Mouse (Mus musculus) right cerebral cortex, postnatal 4 days (tissue): ENCODE data around the gene Olfr1160.
"Not testable (repeated sequence)": the region's sequence is repeated elsewhere in the genome, so short reads cannot be mapped to it uniquely, and the experiment has no call there.

Source experiments
- DNase-seq: peaks from one replicate; pipeline ENCODE4 v3.0.0-alpha.2; 2022

Olfr1160 gene

GRCm38 (mm10) chr2:88007515-88008318, at the start of gene Olfr1160:
TSS of gene Olfr1160 (minus strand) at chr2:88008268.
- DNase-seq: no peak

- DNase-seq: no peak
Measured at GRCm38 (mm10) chr2:88051029-88051428, 43.0 kb upstream of the Olfr1160 start, which contains the start of gene Olfr1162. TSS of gene Olfr1162 (minus strand) at chr2:88051129.

GRCm38 (mm10) chr2:88037599-88037998, 29.5 kb upstream of the Olfr1160 start, which contains the start of gene Olfr73:
TSS of gene Olfr73 (minus strand) at chr2:88037699.
- no peak for DNase-seq

- DNase-seq: not testable (repeated sequence)
Measured at GRCm38 (mm10) chr2:88022474-88022873, 14.4 kb upstream of the Olfr1160 start, which contains the start of gene Olfr1161. TSS of gene Olfr1161 (plus strand) at chr2:88022774.

GRCm38 (mm10) chr2:87989813-87990212, 18.3 kb downstream of the Olfr1160 start, which contains the start of gene Olfr1158:
TSS of gene Olfr1158 (plus strand) at chr2:87990113.
- DNase-seq: no peak

- no peak for DNase-seq
Measured at GRCm38 (mm10) chr2:87974563-87974962, 33.5 kb downstream of the Olfr1160 start, which contains the start of gene Olfr74. TSS of gene Olfr74 (minus strand) at chr2:87974663.

- no peak for DNase-seq
Measured at GRCm38 (mm10) chr2:87968199-87968598, 39.9 kb downstream of the Olfr1160 start, which contains the start of gene Olfr1157. TSS of gene Olfr1157 (minus strand) at chr2:87968299.

- DNase-seq: no peak
Measured at GRCm38 (mm10) chr2:87953000-87953399, 55.1 kb downstream of the Olfr1160 start, which contains the start of gene Olfr1156. TSS of gene Olfr1156 (minus strand) at chr2:87953100.
